Mouse (Mus musculus) hindbrain, embryonic 14.5 days (tissue): ENCODE results near the gene Lxn. TPM values are rescaled to one million over a fixed set of nuclear protein-coding genes. Genes with fewer than 3 reads are reported as not detected.

ENCODE experiments used
- ATAC-seq: fragments of 200-750 bp; cut with Nextera tagmentation; 2 replicates; pipeline ENCODE4 v1.8.0; 2017; ENCODE audit warnings: moderate number of reproducible peaks, mild to moderate bottlenecking, moderate TSS enrichment, moderate library complexity; ENCODE audit not compliant: low FRiP score
- DNase-seq: peaks from one replicate; pipeline ENCODE4 v3.0.0-alpha.2; 2015; ENCODE audit warnings: low spot score
- H3K27ac ChIP-seq: fragments of 300-500 bp; sonication (generic); 2 replicates; pipeline ENCODE4 v1.5.1; 2014; ENCODE audit warnings: mild to moderate bottlenecking, moderate library complexity
- H3K27me3 ChIP-seq: fragments of 300-500 bp; sonication (generic); 2 replicates; pipeline ENCODE4 v1.6.1; 2014; ENCODE audit warnings: mild to moderate bottlenecking, low read length, mixed read lengths; ENCODE audit not compliant: control insufficient read depth, insufficient read depth
- H3K36me3 ChIP-seq: fragments of 300-500 bp; sonication (generic); replicated peaks from 2 replicates; pipeline ENCODE4 v1.6.1; 2014; ENCODE audit not compliant: control insufficient read depth, insufficient read depth
- H3K4me1 ChIP-seq: fragments of 300-500 bp; sonication (generic); replicated peaks from 2 replicates; pipeline ENCODE4 v1.6.1; 2014; ENCODE audit warnings: antibody characterized with exemption, low read length, mixed read lengths; ENCODE audit not compliant: control insufficient read depth, insufficient read depth
- H3K4me2 ChIP-seq: fragments of 300-500 bp; sonication (generic); replicated peaks from 2 replicates; pipeline ENCODE4 v1.6.1; 2014; ENCODE audit warnings: mild to moderate bottlenecking, moderate library complexity
- H3K4me3 ChIP-seq: fragments of 300-500 bp; sonication (generic); replicated peaks from 2 replicates; pipeline ENCODE4 v1.5.1; 2014; ENCODE audit warnings: mild to moderate bottlenecking, low read length
- H3K9ac ChIP-seq: fragments of 300-500 bp; sonication (generic); 2 replicates; pipeline ENCODE4 v1.6.1; 2014
- H3K9me3 ChIP-seq: fragments of 300-500 bp; sonication (generic); 2 replicates; pipeline ENCODE4 v1.6.1; 2016; ENCODE audit warnings: low read length; ENCODE audit not compliant: control insufficient read depth
- WGBS: fragments of 180-500 bp; shearing (Covaris S2); extraction: QIAGEN DNeasy Blood & Tissue Kit; methylation state at CpG from one replicate; pipeline ENCODE4 v1.1.7; 2014; 5-methylcytosine and 5-hydroxymethylcytosine counted together
- polyA plus RNA-seq: library from polyadenylated mRNA; unstranded; fragments of >200 nt; fragmentation: Nextera tagmentation; extraction: Ambion mirVana; gene quantifications from 2 replicates; pipeline ENCODE4 v1.2.1, GENCODE M21; 2014

Lxn gene
- polyA plus RNA-seq, 1 experiment from 2014 or later, result 204 TPM

- Histone ChIP-seq H3K4me3 (no peak overlapping the region), H3K9ac (no peak overlapping the region), H3K27me3 (no peaks in the 10 kb centered on the region), H3K9me3 (no peaks in the 10 kb centered on the region), H3K4me2 (no peak overlapping the region), H3K36me3 (peaks cover 26% of the 10 kb centered on the region), H3K4me1 (peaks cover 9% of the 10 kb centered on the region; the same call in 1 of the 2 replicates), H3K27ac (no peak overlapping the region)
- WGBS, result 94% methylated on average over 5 of the region's 5 CpGs
- no peak for ATAC-seq
- DNase-seq, result no peak
Measured at GRCm38 (mm10) chr3:67466576-67466975, 2.9 kb upstream of the Lxn start.

GRCm38 (mm10) chr3:67463001-67463400 is 725 bp downstream of the Lxn start:
- Histone ChIP-seq H3K36me3 (peaks cover 37% of the 10 kb centered on the region), H3K9me3 (no peaks in the 10 kb centered on the region), H3K27me3 (no peaks in the 10 kb centered on the region), H3K27ac (peak overlapping the region; percentile 75), H3K4me1 (peaks cover 11% of the 10 kb centered on the region; the same call in 1 of the 2 replicates), H3K4me3 (peak overlapping the region; percentile 53), H3K9ac (peak overlapping the region; percentile 76), H3K4me2 (peak overlapping the region; percentile 85)
- DNase-seq (no peak), ATAC-seq (no peak)
- WGBS, result 5% methylated on average over 12 of the region's 12 CpGs

GRCm38 (mm10) chr3:67462578-67462977 is 1.1 kb downstream of the Lxn start:
- 51% methylated on average over 10 of the region's 10 CpGs for WGBS
- DNase-seq (no peak), ATAC-seq (no peak)
- H3K36me3 ChIP-seq, result peaks cover 37% of the 10 kb centered on the region
- H3K4me3 ChIP-seq, result peak overlapping the region; percentile 53
- H3K9me3 ChIP-seq, result no peaks in the 10 kb centered on the region
- H3K27ac ChIP-seq, result peak overlapping the region; percentile 75
- H3K9ac ChIP-seq, result no peak overlapping the region; the same call in 1 of the 2 replicates
- H3K4me1 ChIP-seq, result peaks cover 11% of the 10 kb centered on the region; the same call in 1 of the 2 replicates
- no peaks in the 10 kb centered on the region for H3K27me3 ChIP-seq
- H3K4me2 ChIP-seq, result peak overlapping the region; percentile 85

GRCm38 (mm10) chr3:67462015-67462414 is 1.7 kb downstream of the Lxn start:
- Histone ChIP-seq H3K4me3 (peak overlapping the region; percentile 53), H3K36me3 (peaks cover 41% of the 10 kb centered on the region)

GRCm38 (mm10) chr3:67459881-67460280 is 3.8 kb downstream of the Lxn start:
- Histone ChIP-seq H3K36me3 (peaks cover 62% of the 10 kb centered on the region), H3K9ac (no peak overlapping the region), H3K27ac (no peak overlapping the region; the same call in 1 of the 2 replicates), H3K4me1 (peaks cover 11% of the 10 kb centered on the region; the same call in 1 of the 2 replicates), H3K9me3 (no peaks in the 10 kb centered on the region), H3K4me2 (no peak overlapping the region), H3K27me3 (no peaks in the 10 kb centered on the region), H3K4me3 (no peak overlapping the region)
- 56% methylated on average over 3 of the region's 3 CpGs for WGBS
- DNase-seq (peak; percentile 38), ATAC-seq (peak; percentile 12; the same call in 1 of the 2 replicates)

More at GRCm38 (mm10) chr3:67462015-67462414, 1.7 kb downstream of the Lxn start:
- DNase-seq (no peak), ATAC-seq (no peak)
- Histone ChIP-seq H3K9me3 (no peaks in the 10 kb centered on the region), H3K4me1 (peaks cover 11% of the 10 kb centered on the region; the same call in 1 of the 2 replicates), H3K9ac (no peak overlapping the region; the same call in 1 of the 2 replicates), H3K27me3 (no peaks in the 10 kb centered on the region), H3K4me2 (peak overlapping the region; percentile 85), H3K27ac (peak overlapping the region; percentile 73)
- 74% methylated on average over 7 of the region's 7 CpGs for WGBS

GRCm38 (mm10) chr3:67450601-67451210 is 13.0 kb downstream of the Lxn start:
- Histone ChIP-seq H3K36me3 (peaks cover 87% of the 10 kb centered on the region), H3K4me2 (no peak overlapping the region), H3K4me1 (no peaks in the 10 kb centered on the region), H3K4me3 (no peak overlapping the region), H3K27me3 (no peaks in the 10 kb centered on the region), H3K9me3 (no peaks in the 10 kb centered on the region), H3K27ac (no peak overlapping the region), H3K9ac (no peak overlapping the region)
- ATAC-seq, result no peak
- WGBS, result 81% methylated on average over 5 of the region's 5 CpGs
- no peak for DNase-seq

GRCm38 (mm10) chr3:67449660-67450059 is 14.1 kb downstream of the Lxn start:
- Histone ChIP-seq H3K36me3 (peaks cover 88% of the 10 kb centered on the region), H3K9ac (no peak overlapping the region), H3K27ac (no peak overlapping the region), H3K4me1 (no peaks in the 10 kb centered on the region), H3K4me3 (no peak overlapping the region), H3K27me3 (no peaks in the 10 kb centered on the region), H3K9me3 (no peaks in the 10 kb centered on the region), H3K4me2 (no peak overlapping the region)
- DNase-seq (no peak), ATAC-seq (no peak)
- 98% methylated on average over 21 of the region's 21 CpGs for WGBS

- 97% methylated on average over 2 of the region's 2 CpGs for WGBS
- DNase-seq (no peak), ATAC-seq (no peak)
- no peak overlapping the region for H3K27ac ChIP-seq
- peaks cover 88% of the 10 kb centered on the region for H3K36me3 ChIP-seq
- no peak overlapping the region for H3K4me3 ChIP-seq
- H3K9ac ChIP-seq, result no peak overlapping the region
- no peaks in the 10 kb centered on the region for H3K27me3 ChIP-seq
- no peaks in the 10 kb centered on the region for H3K9me3 ChIP-seq
- H3K4me2 ChIP-seq, result no peak overlapping the region
- H3K4me1 ChIP-seq, result no peaks in the 10 kb centered on the region
Measured at GRCm38 (mm10) chr3:67447143-67447542, 16.6 kb downstream of the Lxn start.

- Histone ChIP-seq H3K4me3 (no peak overlapping the region), H3K27me3 (no peaks in the 10 kb centered on the region), H3K9ac (no peak overlapping the region), H3K9me3 (no peaks in the 10 kb centered on the region), H3K36me3 (peaks cover 69% of the 10 kb centered on the region), H3K4me1 (peaks cover 8% of the 10 kb centered on the region; the same call in 1 of the 2 replicates), H3K27ac (no peak overlapping the region), H3K4me2 (no peak overlapping the region)
- ATAC-seq (no peak), DNase-seq (no peak)
- WGBS, result 95% methylated on average over 6 of the region's 6 CpGs
Measured at GRCm38 (mm10) chr3:67434011-67434410, 29.7 kb downstream of the Lxn start.
